Mouse (Mus musculus) embryonic facial prominence, embryonic 15.5 days (tissue): ENCODE measurements around the gene Smchd1. TPM values are rescaled to one million over a fixed set of nuclear protein-coding genes. Genes with fewer than 3 reads are reported as not detected.

Experiments used
- ATAC-seq: fragments of 200-750 bp; cut with Nextera tagmentation; 2 replicates; pipeline ENCODE4 v1.8.0; 2017; ENCODE audit warnings: low read depth, moderate TSS enrichment; ENCODE audit not compliant: insufficient number of reproducible peaks, low FRiP score, low TSS enrichment
- H3K27ac ChIP-seq: fragments of 300-500 bp; sonication (generic); replicated peaks from 2 replicates; pipeline ENCODE4 v1.5.1; 2015; ENCODE audit warnings: mild to moderate bottlenecking, inconsistent platforms
- H3K27me3 ChIP-seq: fragments of 300-500 bp; sonication (generic); 2 replicates; pipeline ENCODE4 v1.6.1; 2015; ENCODE audit warnings: inconsistent platforms
- H3K36me3 ChIP-seq: fragments of 300-500 bp; sonication (generic); 2 replicates; pipeline ENCODE4 v1.6.1; 2015; ENCODE audit warnings: mild to moderate bottlenecking, inconsistent platforms
- H3K4me1 ChIP-seq: fragments of 300-500 bp; sonication (generic); 2 replicates; pipeline ENCODE4 v1.6.1; 2015; ENCODE audit warnings: inconsistent platforms
- H3K4me2 ChIP-seq: fragments of 300-500 bp; sonication (generic); replicated peaks from 2 replicates; pipeline ENCODE4 v1.6.1; 2015; ENCODE audit warnings: mild to moderate bottlenecking, inconsistent platforms
- H3K4me3 ChIP-seq: fragments of 300-500 bp; sonication (generic); replicated peaks from 2 replicates; pipeline ENCODE4 v1.5.1; 2015; ENCODE audit warnings: mild to moderate bottlenecking, inconsistent platforms
- H3K9ac ChIP-seq: fragments of 300-500 bp; sonication (generic); 2 replicates; pipeline ENCODE4 v1.6.1; 2015; ENCODE audit warnings: inconsistent platforms
- H3K9me3 ChIP-seq: fragments of 300-500 bp; sonication (generic); replicated peaks from 2 replicates; pipeline ENCODE4 v1.6.1; 2016; ENCODE audit warnings: inconsistent platforms
- WGBS: fragments of 180-500 bp; shearing (Covaris S2); methylation state at CpG from one replicate; pipeline ENCODE4 v1.1.7; 2015; 5-methylcytosine and 5-hydroxymethylcytosine counted together
- polyA plus RNA-seq: library from polyadenylated mRNA; unstranded; fragments of >200 nt; fragmentation: Nextera tagmentation; extraction: Ambion mirVana; gene quantifications from 2 replicates; pipeline ENCODE4 v1.2.1, GENCODE M21; 2015

Gene Smchd1
- polyA plus RNA-seq, result 58.8 and 62.7 TPM in 2 replicates

- Histone ChIP-seq H3K4me3 (peak within 1 kb of the TSS; percentile 94), H3K4me2 (peak within 1 kb of the TSS; percentile 74), H3K27ac (peak within 1 kb of the TSS; percentile 99), H3K9me3 (no peaks in the 10 kb centered on the region), H3K9ac (peak within 1 kb of the TSS; percentile 86), H3K36me3 (no peaks in the 10 kb centered on the region), H3K4me1 (peaks cover 6% of the 10 kb centered on the region), H3K27me3 (no peaks in the 10 kb centered on the region)
- ATAC-seq, result peak; percentile 97
- WGBS, result under 1% methylated on average over 108 of the region's 109 CpGs
Observed at GRCm38 (mm10) chr17:71474762-71475704, at the start of gene Smchd1. Gene Smchd1, minus strand, starts transcription at chr17:71475343.

GRCm38 (mm10) chr17:71510297-71510696 lies 35.2 kb upstream of the Smchd1 start:
- WGBS, result 95% methylated on average over 11 of the region's 11 CpGs
- no peak for ATAC-seq
- Histone ChIP-seq H3K4me1 (no peaks in the 10 kb centered on the region), H3K4me2 (no peak overlapping the region), H3K27me3 (no peaks in the 10 kb centered on the region), H3K9me3 (no peaks in the 10 kb centered on the region), H3K27ac (no peak overlapping the region), H3K36me3 (peaks cover 47% of the 10 kb centered on the region), H3K4me3 (no peak overlapping the region), H3K9ac (no peak overlapping the region)

GRCm38 (mm10) chr17:71506832-71507231 lies 31.7 kb upstream of the Smchd1 start:
- Histone ChIP-seq H3K4me2 (no peak overlapping the region), H3K9me3 (no peaks in the 10 kb centered on the region), H3K4me3 (no peak overlapping the region), H3K9ac (no peak overlapping the region), H3K4me1 (no peaks in the 10 kb centered on the region), H3K27ac (no peak overlapping the region), H3K36me3 (peaks cover 57% of the 10 kb centered on the region), H3K27me3 (no peaks in the 10 kb centered on the region)
- ATAC-seq, result no peak
- 90% methylated on average over 8 of the region's 8 CpGs for WGBS

GRCm38 (mm10) chr17:71495784-71496183 lies 20.6 kb upstream of the Smchd1 start:
- 86% methylated on average over 4 of the region's 4 CpGs for WGBS
- Histone ChIP-seq H3K27me3 (no peaks in the 10 kb centered on the region), H3K9me3 (no peaks in the 10 kb centered on the region), H3K36me3 (peaks cover 48% of the 10 kb centered on the region), H3K4me3 (no peak overlapping the region), H3K4me2 (no peak overlapping the region), H3K27ac (no peak overlapping the region), H3K4me1 (no peaks in the 10 kb centered on the region), H3K9ac (no peak overlapping the region)
- ATAC-seq, result no peak; the same call in 1 of the 2 replicates

- peaks cover 3% of the 10 kb centered on the region for H3K4me1 ChIP-seq
- no peak for ATAC-seq
- 54% methylated on average over 4 of the region's 4 CpGs for WGBS
Observed at GRCm38 (mm10) chr17:71491332-71491686, 16.2 kb upstream of the Smchd1 start.

GRCm38 (mm10) chr17:71490666-71491331 lies 15.7 kb upstream of the Smchd1 start:
- H3K36me3 ChIP-seq, result peaks cover 10% of the 10 kb centered on the region
- no peak overlapping the region for H3K27ac ChIP-seq
- H3K9me3 ChIP-seq, result no peaks in the 10 kb centered on the region
- no peak for ATAC-seq
- H3K9ac ChIP-seq, result no peak overlapping the region
- H3K27me3 ChIP-seq, result no peaks in the 10 kb centered on the region
- 83% methylated on average over 9 of the region's 9 CpGs for WGBS
- H3K4me2 ChIP-seq, result no peak overlapping the region
- no peak overlapping the region for H3K4me3 ChIP-seq
- peaks cover 8% of the 10 kb centered on the region for H3K4me1 ChIP-seq

More at GRCm38 (mm10) chr17:71491332-71491686, 16.2 kb upstream of the Smchd1 start:
- Histone ChIP-seq H3K4me3 (no peak overlapping the region), H3K27me3 (no peaks in the 10 kb centered on the region), H3K27ac (no peak overlapping the region), H3K36me3 (peaks cover 14% of the 10 kb centered on the region), H3K9me3 (no peaks in the 10 kb centered on the region), H3K9ac (no peak overlapping the region), H3K4me2 (no peak overlapping the region)

- Histone ChIP-seq H3K9ac (no peak overlapping the region), H3K4me2 (no peak overlapping the region), H3K4me3 (no peak overlapping the region), H3K36me3 (peaks cover 2% of the 10 kb centered on the region; the same call in 1 of the 2 replicates), H3K9me3 (no peaks in the 10 kb centered on the region), H3K27ac (no peak overlapping the region), H3K27me3 (no peaks in the 10 kb centered on the region), H3K4me1 (peaks cover 15% of the 10 kb centered on the region)
- 79% methylated on average over 9 of the region's 9 CpGs for WGBS
- ATAC-seq, result no peak
Observed at GRCm38 (mm10) chr17:71489703-71490461, 14.7 kb upstream of the Smchd1 start.

- Histone ChIP-seq H3K9me3 (no peaks in the 10 kb centered on the region), H3K9ac (no peak overlapping the region), H3K27ac (peak overlapping the region; percentile 58), H3K36me3 (no peaks in the 10 kb centered on the region), H3K27me3 (no peaks in the 10 kb centered on the region), H3K4me3 (peak overlapping the region; percentile 18), H3K4me1 (peaks cover 15% of the 10 kb centered on the region), H3K4me2 (peak overlapping the region; percentile 39)
- WGBS, result 24% methylated on average over 8 of the region's 8 CpGs
- no peak for ATAC-seq
Observed at GRCm38 (mm10) chr17:71486231-71486851, 11.2 kb upstream of the Smchd1 start.

- 40% methylated on average over 12 of the region's 12 CpGs for WGBS
- Histone ChIP-seq H3K27ac (peak overlapping the region; percentile 58), H3K27me3 (no peaks in the 10 kb centered on the region), H3K4me3 (peak overlapping the region; percentile 18), H3K9me3 (no peaks in the 10 kb centered on the region), H3K4me1 (peaks cover 15% of the 10 kb centered on the region), H3K9ac (no peak overlapping the region), H3K4me2 (peak overlapping the region; percentile 39), H3K36me3 (no peaks in the 10 kb centered on the region)
- ATAC-seq, result no peak
Observed at GRCm38 (mm10) chr17:71485791-71486230, 10.7 kb upstream of the Smchd1 start.

- WGBS, result 89% methylated on average over 5 of the region's 5 CpGs
- no peak overlapping the region for H3K9ac ChIP-seq
- no peak for ATAC-seq
- H3K9me3 ChIP-seq, result no peaks in the 10 kb centered on the region
- no peak overlapping the region for H3K27ac ChIP-seq
- no peaks in the 10 kb centered on the region for H3K36me3 ChIP-seq
- H3K27me3 ChIP-seq, result no peaks in the 10 kb centered on the region
- peaks cover 15% of the 10 kb centered on the region for H3K4me1 ChIP-seq
- no peak overlapping the region for H3K4me2 ChIP-seq
- H3K4me3 ChIP-seq, result no peak overlapping the region
Observed at GRCm38 (mm10) chr17:71484711-71485110, 9.6 kb upstream of the Smchd1 start.
